Mouse (Mus musculus): ENCODE data around the gene Adcyap1r1.

Adcyap1r1 gene

GRCm38 (mm10) chr6:55501061-55501460, 49.3 kb downstream of the Adcyap1r1 start:
- no peak for DNase-seq (ENCODE audit: low spot score)

DNA sequence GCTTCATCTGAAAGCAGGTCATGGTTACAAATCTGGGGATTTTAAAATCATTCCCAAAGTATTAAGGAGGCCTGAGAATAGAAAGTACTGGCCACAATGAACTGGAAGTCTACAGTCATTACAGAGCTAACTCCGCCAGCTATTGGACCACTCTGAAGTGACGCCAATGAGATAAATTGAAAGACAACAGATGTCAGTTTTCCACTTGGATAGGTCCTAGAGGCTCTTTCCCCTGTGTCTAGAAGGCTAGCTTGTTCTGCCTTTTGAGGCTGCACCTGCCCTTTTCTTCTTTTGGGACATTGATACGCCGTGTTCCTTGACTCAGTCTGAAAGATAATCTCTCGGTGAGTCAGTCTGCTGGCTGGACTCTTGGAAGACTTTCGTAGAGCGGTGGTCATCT, 50.5 kb downstream of the Adcyap1r1 start:
- no peak for DNase-seq (ENCODE audit: low spot score)

DNA sequence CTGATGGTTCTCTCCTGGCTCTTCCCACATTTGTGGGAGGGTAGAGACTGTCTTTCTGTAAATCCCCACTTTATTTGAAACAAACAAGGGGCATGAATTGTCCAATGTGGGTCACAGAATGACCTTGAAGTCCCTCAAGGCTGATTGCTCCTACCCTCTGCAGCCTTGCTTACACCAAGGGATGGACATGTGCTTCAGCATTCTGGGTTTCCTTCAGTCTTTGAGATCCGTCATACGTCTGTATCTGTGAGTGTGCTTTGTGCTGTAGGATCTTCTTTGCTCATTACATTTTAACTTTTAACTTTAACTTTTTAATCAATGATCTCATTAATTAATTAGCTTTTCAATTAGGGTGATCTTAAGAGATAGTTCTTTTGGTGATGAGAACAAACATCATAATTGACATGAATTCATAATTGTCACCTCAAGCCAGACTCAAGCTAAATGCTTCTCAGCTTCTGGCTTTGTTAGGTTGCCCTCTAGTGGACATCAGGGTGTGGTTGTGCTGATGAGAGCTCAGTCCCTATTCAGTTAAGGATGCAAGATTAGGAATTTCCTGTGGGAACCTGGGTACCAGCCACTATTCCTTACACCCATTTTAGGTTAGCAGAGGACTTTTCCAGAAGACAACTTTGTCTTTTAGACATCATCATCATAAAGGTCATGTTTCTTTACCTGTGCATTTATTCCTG, 53.2 kb downstream of the Adcyap1r1 start:
- DNase-seq (ENCODE audit: low spot score) = peak; percentile 71

GRCm38 (mm10) chr6:55506519-55506918, 54.7 kb downstream of the Adcyap1r1 start:
- no peak for DNase-seq (ENCODE audit: low spot score)

DNA sequence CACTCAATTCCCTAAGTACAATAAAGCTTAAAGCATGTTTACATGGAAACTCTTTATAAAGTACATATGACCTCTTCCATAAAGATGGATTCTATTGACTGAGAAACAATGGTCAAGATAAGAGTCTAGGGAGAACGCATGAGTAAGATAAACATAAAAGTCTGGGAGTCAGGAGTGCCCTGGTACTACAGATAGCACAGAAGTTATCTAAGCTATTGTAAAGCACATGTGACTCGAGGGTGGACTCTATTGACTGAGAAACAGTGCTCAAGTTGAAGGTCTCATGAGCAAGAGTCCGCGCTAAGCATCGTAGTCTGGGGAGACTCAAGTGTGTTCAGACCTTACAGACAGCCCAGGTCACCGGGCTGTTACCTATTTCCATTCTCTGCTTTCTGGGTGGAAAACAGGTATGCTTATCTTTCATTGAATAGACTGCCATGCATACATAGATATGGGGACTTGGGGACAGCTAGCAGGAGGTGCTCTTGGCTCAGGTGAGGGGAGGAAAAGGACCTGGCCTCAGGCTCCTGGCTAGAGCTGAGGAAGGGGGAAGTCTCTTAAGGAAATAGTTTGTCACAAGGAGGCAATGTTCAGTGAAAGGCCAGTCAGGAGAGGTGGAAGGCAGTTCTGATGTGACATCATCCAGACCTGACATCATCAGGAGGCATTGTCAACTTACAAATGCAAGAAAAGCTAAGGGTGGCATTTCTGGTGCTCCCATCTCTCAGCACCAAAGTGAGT, 57.5 kb downstream of the Adcyap1r1 start:
- DNase-seq (ENCODE audit: low spot score) = no peak

DNA sequence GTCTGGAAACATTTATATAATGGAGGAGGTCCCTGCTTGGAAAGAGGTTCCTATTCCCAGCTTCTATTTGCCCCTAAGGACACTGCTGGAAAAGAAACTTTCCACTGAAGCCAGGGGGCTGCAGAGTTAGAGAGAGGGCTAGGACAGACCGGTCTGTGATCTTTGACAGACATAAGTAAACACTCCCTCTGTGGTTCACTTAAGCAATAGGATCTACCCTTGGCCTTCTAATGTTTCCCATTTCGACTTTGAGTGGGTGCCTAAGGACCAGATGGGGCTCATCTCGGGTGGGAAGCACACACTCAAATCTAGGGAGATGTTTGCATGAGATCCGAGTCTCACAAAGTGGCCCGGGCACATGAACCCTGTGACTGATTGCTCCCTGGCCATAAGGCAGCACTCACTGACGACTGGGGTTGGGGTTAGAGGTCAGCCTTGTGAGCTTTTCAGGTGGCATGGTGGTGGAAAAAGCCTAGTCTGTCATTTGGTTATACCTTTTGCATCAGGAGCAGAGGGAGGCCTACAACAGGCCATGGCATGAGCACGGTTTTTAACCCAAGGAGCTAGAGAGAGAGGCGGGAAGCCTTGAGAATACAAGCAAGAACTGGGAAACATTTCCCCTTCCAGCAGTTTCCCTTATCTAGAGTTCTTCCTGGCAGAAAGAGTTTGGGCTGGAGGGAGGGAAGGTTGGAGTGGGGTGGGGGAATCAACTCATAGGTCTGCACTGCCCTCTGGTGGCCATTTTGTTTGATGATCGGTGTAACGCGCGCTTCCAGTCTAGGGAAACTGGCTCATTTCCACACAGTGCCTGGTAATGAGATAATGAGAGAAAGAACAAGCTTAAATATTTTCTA, 59.7 kb downstream of the Adcyap1r1 start:
- peak; percentile 74 for DNase-seq (ENCODE audit: low spot score)

DNA sequence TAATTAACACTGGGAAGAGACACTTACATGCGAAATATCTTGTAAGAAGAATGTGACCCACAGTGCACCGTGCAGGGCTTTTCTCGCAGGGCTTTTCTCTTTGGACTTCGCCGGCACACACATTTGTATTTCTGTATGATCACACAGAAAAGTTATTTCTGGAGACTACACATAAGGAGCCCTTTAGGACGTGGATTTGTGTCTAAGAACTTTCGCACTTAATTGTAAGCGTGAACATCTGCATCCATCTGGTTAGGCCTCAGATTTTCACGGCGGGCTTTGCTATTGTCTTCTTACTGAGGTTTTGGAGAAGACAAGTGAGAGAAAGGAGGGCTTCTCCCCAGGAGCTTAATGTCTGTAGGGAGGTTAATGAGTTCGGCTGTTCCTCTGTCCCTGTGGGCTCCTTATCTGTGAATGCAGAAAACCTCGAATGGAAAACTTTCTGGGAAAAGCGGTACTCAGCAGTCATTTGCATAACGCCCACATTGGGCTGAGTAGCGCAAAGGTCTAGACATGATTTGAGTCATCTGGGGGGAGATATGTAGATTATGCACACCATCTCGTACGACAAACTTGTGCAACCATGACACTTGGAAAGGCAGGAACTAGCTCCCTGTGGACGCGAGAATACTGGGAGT, 60.4 kb downstream of the Adcyap1r1 start:
- no peak for DNase-seq (ENCODE audit: low spot score)

DNA sequence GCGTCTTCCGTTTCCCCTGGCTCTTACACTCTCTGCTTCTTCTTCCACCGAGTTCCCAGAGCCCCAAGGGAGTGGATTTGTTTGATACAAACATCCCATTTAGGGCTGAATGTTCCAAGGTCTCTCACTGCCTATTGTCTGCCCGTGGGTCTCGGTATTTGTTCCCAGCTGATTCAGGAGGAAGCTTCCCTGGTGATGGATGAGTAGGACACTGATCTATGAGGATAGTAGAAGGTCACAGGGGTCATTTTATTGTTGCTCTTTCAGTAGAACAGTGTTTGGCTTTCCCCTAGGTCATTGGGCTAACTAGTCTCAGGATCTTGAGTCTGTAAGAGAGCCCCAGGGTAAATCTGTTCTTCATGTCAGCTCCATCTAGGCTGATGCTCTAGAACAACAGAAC, 61.7 kb downstream of the Adcyap1r1 start:
- no peak for DNase-seq (ENCODE audit: low spot score)

DNA sequence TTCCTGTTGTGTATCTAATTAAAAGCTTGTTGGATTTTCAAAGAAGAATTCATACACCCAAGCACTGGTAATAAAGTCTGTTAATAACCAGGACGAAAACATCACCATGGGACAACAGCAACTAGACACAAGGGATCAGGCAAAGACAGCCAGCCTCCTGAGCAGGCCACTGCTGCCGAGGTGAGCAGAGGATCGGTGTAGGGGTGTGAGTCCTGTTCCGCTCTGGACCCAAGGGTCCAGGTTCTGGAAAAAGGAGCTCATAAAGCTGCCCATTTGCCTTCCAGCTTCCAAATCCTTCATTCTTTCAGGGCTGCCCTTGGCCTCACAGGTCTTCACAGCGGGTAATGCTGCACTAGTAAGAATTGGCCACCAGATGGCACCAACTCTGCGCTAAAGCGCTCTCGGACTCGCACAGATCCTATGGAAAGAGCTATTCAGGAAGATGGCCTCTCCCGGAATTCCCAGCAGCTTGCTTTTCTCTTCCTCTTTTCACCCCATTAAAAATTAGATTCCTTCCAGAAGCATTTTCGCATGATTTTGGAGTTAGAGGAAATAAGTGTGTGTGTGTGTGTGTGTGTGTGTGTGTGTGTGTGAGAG, 67.9 kb downstream of the Adcyap1r1 start:
- peak; percentile 61 for DNase-seq (ENCODE audit: low spot score)

GRCm38 (mm10) chr6:55520237-55521095, 68.7 kb downstream of the Adcyap1r1 start:
- DNase-seq (ENCODE audit: low spot score) = no peak

- DNase-seq (ENCODE audit: low spot score) = no peak
Observed at GRCm38 (mm10) chr6:55536469-55536868, 84.7 kb downstream of the Adcyap1r1 start.

DNA sequence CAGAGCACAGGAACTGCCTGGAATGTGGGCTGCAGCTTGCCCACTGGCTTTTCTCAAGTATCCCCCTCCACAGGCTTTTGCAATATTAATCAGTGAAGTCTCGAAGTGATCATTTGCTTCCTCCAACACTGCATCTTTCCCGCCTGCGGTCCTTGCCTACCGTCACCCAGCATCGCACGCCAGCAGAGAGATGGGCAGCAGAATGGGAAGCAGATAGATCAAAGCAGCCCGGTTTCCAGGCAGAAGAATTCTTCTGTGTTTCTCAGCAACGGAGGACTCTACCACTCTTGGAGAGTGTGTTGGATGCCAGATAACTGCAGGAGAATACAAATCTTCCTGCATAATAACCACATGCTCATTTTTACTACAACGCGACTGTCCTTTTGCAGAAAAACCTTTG, 87.4 kb downstream of the Adcyap1r1 start:
- DNase-seq (ENCODE audit: low spot score) = no peak

- DNase-seq (ENCODE audit: low spot score) = no peak
Observed at GRCm38 (mm10) chr6:55542359-55542758, 90.6 kb downstream of the Adcyap1r1 start.

DNA sequence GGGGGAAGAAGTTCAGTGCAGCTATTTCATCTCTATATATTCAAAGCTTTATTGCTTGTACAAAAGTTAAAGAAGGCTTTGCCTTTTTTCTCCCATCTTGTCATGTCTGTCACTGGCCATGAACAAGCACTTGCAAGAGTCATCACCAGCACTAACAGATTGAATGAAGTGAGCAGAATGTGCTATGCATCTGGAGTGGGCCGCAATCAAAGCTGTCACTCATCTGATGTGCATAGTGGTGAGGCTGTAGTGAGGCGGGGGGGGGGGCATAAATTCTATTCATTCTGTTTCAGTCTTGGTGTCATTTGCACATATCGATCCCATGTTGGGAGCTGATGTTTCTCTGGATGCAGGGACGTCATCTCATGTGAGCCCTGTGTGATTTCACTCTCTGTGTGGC, 91.6 kb downstream of the Adcyap1r1 start:
- DNase-seq (ENCODE audit: low spot score) = no peak

DNA sequence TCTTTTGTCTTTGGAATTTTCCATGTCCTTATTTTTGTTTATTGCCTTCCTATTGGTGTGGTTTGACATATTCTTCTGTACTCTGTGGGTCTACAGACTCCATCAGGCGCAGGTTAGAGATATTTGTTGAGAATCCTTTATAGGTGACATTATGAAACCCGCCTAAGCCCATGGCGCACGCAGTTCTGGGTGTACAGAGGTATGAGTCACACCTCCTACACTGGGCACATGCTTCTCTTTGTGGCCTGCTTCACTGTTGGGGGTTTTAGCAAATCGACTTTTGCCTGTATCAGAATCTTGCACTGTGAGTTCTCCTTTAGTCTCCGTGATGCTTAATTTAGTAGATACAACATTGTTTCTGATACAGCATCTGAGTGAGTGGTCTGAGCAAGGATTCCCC, 97.4 kb downstream of the Adcyap1r1 start:
- DNase-seq (ENCODE audit: low spot score) = no peak

DNA sequence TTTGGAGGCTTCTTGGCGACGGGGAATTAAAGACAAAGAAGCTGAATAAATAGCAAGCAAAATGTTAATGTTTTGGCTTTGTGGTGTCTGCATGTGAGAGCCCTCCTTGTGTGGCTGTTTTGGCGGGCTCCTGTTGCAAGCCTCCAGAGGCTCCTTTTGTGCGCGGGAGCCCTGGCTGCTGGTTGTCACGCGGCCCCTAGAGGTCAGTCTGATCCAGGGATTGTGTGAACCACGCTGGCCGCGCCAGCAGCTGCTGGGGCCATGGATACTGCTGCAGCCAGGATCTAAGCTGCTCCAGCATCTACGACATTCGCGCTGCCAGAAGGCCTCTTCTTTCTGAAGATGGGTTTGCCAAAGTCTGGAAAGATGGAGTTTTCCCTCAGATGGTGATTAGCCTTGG, 99.1 kb downstream of the Adcyap1r1 start:
- no peak for DNase-seq (ENCODE audit: low spot score)

Measured in layer of hippocampus, adult 9-10 months (tissue).